Mouse (Mus musculus) urinary bladder, postnatal 25 days (tissue): ENCODE measurements at regions not wholly inside any gene's neighbourhood (a gene's known extent, or its start where the extent isn't known, plus 50 kb on each side); places are given as distances from the start of the nearest gene placed in this dataset.

Experiments
- DNase-seq: peaks from one replicate; pipeline ENCODE4 v3.0.0; 2022; ENCODE audit warnings: low spot score

- DNase-seq: no peak
Observed at GRCm38 (mm10) chr12:110332616-110333154, 53.8 kb downstream of the Dio3 start.

- DNase-seq: no peak
Observed at GRCm38 (mm10) chr12:110334609-110335008, 55.7 kb downstream of the Dio3 start.

- no peak for DNase-seq
Observed at GRCm38 (mm10) chr12:110344280-110344827, 65.5 kb downstream of the Dio3 start.

GRCm38 (mm10) chr12:110349621-110350020, 70.8 kb downstream of the Dio3 start:
- DNase-seq: no peak

DNA sequence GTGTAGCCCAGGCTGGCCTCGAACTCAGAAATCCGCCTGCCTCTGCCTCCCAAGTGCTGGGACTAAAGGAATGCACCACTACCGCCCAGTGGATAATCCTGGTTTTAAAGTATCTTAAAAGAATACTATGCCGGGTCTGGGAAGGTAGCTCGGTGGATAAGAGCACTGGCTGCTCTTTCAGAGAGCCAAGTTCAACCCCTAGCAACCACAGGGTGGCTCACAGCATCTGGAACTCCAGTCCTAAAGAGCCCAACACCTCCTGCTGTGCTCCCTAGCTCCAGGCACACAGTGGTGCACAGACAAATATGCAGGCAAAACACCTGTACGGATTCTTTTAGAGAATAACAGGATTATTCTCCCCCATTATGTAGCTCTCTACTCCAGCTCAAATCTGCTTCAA, 77.0 kb downstream of the Dio3 start:
- no peak for DNase-seq

- no peak for DNase-seq
Observed at GRCm38 (mm10) chr12:110367102-110367501, 79.8 kb upstream of the Ppp2r5c start.

- DNase-seq: no peak
Observed at GRCm38 (mm10) chr12:110367822-110368221, 79.1 kb upstream of the Ppp2r5c start.

DNA sequence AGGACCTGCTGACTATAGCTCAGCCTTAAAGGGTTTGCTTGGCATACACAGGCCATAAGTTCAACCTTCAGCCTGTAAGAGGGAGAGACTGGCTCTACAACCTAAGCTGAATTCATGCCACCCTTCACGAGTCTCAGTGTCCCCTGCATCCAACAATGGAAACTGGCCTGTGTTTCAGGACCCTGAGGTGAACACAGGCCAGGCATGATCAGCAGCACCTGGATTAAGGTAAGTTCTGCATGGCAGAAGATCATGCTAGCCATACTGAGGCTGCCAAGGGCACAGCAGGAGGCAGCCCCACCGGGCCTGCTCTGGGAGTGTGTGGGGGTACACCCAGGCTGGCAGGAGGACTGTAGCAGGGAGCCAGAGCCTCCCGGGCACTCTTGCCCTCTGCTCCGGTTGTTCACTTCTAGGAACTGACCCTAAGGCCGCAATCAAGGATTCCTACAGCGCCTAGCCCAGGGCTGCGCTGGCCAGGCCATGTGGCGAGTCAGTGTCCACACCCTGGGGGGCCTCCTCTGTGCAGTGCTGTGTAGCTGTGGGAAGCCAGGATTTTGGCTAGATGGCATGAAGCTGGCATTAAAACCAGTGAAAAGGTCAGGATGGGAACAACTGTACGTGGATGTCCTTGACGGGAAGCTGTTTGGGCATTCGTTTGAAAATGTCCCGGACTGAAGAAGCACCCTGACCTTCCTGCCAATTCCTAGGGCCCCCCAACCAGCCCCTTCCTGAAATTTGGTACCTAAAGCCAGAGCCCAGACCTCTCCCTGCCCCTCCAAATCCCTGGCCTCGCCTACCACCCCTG, 74.8 kb upstream of the Ppp2r5c start:
- no peak for DNase-seq

DNA sequence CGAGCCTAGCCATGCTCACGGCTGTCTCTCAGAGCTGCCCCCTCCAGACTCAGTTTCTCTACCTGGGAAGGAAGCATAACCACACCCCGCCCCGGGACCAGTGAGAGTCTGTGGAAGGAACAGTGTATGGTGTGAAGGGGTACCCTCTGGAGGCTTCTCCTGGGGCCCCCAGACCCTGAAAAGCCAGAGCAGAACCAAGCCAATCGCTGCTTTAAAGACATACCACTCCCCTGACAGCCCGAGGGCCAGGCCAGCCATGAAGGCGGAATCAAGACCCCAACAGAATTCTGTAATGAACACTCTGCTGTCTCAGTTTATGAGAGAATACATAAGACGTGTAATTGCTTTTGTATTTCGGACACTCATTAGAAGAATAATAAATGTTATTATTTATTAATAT, 73.9 kb upstream of the Ppp2r5c start:
- DNase-seq: no peak

DNA sequence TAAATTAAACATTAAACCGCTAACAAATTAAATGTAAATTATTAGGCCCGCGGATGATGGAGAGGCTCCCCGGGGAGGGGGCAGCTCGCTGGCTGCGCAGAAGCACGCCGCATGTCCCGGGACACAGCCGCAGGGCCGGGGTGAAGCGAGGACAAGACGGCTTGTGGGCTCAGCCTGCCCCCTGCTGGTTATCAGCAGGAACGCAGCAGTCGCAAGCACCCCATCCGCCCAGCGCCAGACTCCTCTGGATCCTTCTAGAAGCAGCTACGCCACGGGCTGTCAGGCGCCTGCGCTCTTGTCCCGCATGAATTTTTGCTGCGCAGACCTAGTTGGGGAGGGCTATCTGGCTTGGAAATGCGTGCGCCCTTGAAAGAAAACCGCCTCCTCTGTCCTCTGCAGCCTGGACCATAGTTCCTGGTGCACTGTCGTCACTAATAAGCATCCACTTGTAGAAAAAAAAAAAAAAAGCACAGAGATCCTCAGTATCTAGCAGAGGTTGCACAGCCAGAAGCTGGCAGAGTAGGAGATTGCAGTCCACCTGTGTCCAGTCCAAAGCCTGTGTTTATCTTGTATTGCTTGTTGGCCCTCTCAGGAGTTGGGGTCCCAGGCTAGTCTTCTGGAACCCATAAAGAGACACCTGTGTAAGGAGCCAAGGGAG, 73.4 kb upstream of the Ppp2r5c start:
- DNase-seq: peak; percentile 84

DNA sequence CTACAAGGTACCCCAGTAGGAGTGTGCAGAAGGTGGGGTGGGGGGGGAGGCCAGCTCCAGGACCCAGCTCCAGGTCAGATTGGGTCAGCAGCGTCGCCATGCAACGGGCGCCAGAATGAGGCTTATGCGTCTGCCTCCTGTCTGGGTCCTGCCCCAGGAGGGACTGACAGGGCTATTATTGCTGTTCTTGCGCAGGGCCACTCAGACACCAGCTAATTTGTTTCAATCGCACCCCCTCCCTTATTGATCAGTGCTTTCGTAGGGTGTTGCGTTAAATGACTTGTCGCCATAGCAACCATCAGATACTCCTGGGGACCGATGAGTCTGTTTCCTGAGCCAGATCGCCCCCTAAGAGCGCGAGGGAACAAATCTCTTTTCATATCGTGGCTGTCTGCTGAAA, 71.8 kb upstream of the Ppp2r5c start:
- DNase-seq: no peak

- DNase-seq: no peak
Observed at GRCm38 (mm10) chr12:110376062-110376837, 70.7 kb upstream of the Ppp2r5c start.

- DNase-seq: no peak
Observed at GRCm38 (mm10) chr12:110376838-110377150, 70.1 kb upstream of the Ppp2r5c start.

- DNase-seq: no peak
Observed at GRCm38 (mm10) chr12:110377306-110377705, 69.6 kb upstream of the Ppp2r5c start.

DNA sequence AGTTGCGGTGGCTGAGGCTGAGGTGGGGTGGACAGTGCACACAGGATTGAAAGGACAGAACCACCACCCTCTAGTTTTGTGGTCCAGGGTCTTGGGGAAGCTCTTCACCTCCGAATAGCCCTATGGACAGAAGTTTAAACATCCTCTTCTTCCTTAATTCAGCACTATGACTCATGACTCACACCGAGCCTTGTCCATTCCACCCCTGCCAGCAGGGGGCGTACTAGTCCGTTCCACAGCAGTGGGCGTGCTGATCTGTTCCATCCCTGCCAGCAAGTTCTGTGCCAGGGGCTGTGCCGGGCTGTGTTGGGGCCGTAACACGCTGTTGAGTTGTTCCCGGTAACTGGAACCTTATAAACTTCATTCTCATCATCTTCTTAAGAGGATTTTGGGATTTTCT, 69.2 kb upstream of the Ppp2r5c start:
- peak; percentile 78 for DNase-seq

GRCm38 (mm10) chr12:110378302-110378701, 68.6 kb upstream of the Ppp2r5c start:
- no peak for DNase-seq

DNA sequence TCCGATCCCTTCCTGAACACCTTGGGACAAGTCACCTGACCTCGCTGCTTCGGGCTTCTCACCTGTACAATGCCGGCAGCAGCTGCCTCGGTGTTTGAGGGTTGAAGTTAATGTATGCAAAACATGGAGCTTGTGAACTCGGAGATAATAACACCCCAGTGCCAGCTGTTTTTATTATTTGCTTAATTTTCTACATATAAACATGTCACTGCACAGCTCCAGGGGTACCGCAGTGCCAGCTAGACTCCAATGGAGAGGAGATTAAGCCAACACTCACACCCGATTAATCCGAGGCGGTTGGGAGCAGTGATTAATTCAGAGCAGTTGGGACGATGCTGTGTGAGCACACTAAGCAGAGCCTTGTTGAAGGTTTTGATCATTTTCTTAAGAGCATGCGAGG, 67.2 kb upstream of the Ppp2r5c start:
- no peak for DNase-seq

DNA sequence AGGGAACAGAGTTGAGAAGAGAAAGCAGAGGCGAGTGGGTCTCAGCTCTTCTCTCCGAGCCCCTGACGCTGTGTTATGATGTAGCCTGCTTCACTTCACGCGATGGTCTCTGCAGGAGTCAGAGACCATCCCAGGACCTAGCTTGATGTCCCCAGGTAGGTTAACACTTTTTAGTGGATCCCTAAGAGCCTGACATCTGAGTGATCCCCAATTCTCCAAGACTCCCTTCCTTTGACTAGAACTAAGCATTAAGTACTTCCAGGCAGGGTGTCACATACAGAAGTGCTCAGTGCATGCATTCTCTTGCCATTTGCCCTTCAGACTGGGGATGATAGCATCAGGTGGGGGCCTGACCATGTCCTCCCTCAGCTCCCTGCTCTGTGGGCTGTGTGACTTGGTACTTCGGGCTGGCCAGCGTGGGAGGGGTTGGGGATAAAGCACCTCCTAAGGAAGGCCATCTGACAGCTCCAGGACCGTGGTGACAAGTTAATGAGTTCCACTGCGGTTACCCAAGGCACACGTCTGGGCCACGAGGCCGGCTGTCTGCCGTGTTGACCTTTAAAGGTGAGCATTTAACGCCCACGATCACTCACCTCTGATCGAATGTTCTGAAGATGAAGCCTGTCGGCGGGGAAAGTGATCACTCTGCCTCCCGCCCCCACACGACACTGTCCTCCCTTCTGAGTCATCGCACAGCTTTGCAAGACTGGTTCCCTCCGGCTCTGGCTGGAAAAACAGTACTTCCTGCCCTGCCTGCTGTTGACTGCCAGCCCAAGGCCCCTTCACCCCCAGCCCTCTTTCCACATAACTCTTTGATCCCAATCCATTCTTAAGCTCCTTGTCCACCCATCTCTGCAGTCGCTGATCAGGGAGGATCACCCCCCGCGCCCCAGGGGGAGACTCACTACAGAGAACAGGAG, 65.8 kb upstream of the Ppp2r5c start:
- peak; percentile 51 for DNase-seq

- no peak for DNase-seq
Observed at GRCm38 (mm10) chr12:110385031-110385430, 61.9 kb upstream of the Ppp2r5c start.

- no peak for DNase-seq
Observed at GRCm38 (mm10) chr12:110385801-110386599, 60.9 kb upstream of the Ppp2r5c start.

GRCm38 (mm10) chr12:110387056-110387455, 59.9 kb upstream of the Ppp2r5c start:
- DNase-seq: no peak
